8 mouse cellular contexts compared by ENCODE assay signal in the genomic region with DNA sequence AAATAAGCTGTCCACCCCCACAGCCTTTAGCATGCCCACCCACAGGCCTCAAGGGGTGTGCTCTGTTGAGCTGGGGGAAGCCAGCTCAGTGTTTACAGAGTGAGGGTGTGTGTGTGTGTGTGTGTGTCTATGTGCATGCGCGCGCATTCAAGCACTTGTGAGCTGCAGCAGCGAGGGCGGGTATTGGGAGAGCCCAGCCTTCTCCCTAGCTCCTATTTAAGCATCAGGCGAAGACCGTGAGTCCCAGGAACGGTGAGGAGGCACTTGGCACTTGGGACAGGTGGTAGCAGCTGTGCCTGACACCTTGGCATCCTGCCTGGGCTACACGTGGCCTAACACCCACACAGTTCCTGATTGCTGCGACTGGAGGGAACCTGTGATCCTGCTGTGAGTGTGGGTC. TPM values are rescaled to one million over a fixed set of nuclear protein-coding genes. Genes with fewer than 3 reads are reported as not detected.
DNase-seq lines count a peak whose midpoint lies in the region; ATAC-seq lines count a peak whose summit lies in the region.

No protein-coding gene starts in this region.

- 0 out of 2 replicates have a peak overlapping the region, but pooled peaks have one; percentile 9 for H3K27ac ChIP-seq in midbrain, embryonic 13.5 days
- H3K27ac ChIP-seq in midbrain, embryonic 11.5 days (ENCODE audit: low read depth, low read length), result no peak overlapping the region
- H3K27ac ChIP-seq in embryonic facial prominence, embryonic 15.5 days (replicated peaks), result peak overlapping the region; percentile 71

- no peak for ATAC-seq in midbrain, embryonic 13.5 days
- ATAC-seq in midbrain, embryonic 11.5 days (ENCODE audit: low FRiP score), result no peak
- peak; percentile 43; the same call in 1 of the 2 replicates for ATAC-seq in embryonic facial prominence, embryonic 15.5 days (ENCODE audit: insufficient number of reproducible peaks, low FRiP score, low TSS enrichment, low read depth)

- 92% methylated on average over 10 of the region's 10 CpGs for WGBS in midbrain, embryonic 13.5 days
- 89% methylated on average over 10 of the region's 10 CpGs for WGBS in midbrain, embryonic 11.5 days
- 67% methylated on average over 10 of the region's 10 CpGs for WGBS in embryonic facial prominence, embryonic 15.5 days

- H3K9me3 ChIP-seq in midbrain, embryonic 13.5 days, result no peaks in the 10 kb centered on the region
- no peaks in the 10 kb centered on the region for H3K9me3 ChIP-seq in midbrain, embryonic 11.5 days (ENCODE audit: control insufficient read depth, low read length)
- H3K9me3 ChIP-seq in embryonic facial prominence, embryonic 15.5 days (replicated peaks), result no peaks in the 10 kb centered on the region

- H3K4me1 ChIP-seq in midbrain, embryonic 13.5 days (replicated peaks), result no peaks in the 10 kb centered on the region
- H3K4me1 ChIP-seq in midbrain, embryonic 11.5 days (ENCODE audit: control insufficient read depth, insufficient read depth, low read length), result no peaks in the 10 kb centered on the region
- H3K4me1 ChIP-seq in embryonic facial prominence, embryonic 15.5 days, result peaks cover 26% of the 10 kb centered on the region

- H3K4me2 ChIP-seq in midbrain, embryonic 13.5 days (replicated peaks), result no peak overlapping the region
- no peak overlapping the region for H3K4me2 ChIP-seq in midbrain, embryonic 11.5 days
- H3K4me2 ChIP-seq in embryonic facial prominence, embryonic 15.5 days (replicated peaks), result no peak overlapping the region

- no peak for DNase-seq in midbrain, embryonic 11.5 days (ENCODE audit: low spot score, missing footprints)
- peak; percentile 92 for DNase-seq in heart, postnatal 4 days
- peak; percentile 38 to 42 for DNase-seq in layer of hippocampus, postnatal 14 days (ENCODE audit: low spot score in 2 of 2)
- peak; percentile 86 for DNase-seq in lung, postnatal 10 days
- DNase-seq in urinary bladder, postnatal 25 days (ENCODE audit: low spot score), result peak; percentile 28
- DNase-seq in c-Kit-positive CD71-positive TER-119-positive erythroid progenitor cells, embryonic 14.5 days (ENCODE audit: low spot score), result no peak

- no peak overlapping the region for H3K9ac ChIP-seq in midbrain, embryonic 13.5 days (replicated peaks)
- H3K9ac ChIP-seq in midbrain, embryonic 11.5 days (ENCODE audit: low read length), result no peak overlapping the region
- no peak overlapping the region for H3K9ac ChIP-seq in embryonic facial prominence, embryonic 15.5 days

- peaks cover 88% of the 10 kb centered on the region for H3K36me3 ChIP-seq in midbrain, embryonic 13.5 days
- peaks cover 17% of the 10 kb centered on the region for H3K36me3 ChIP-seq in midbrain, embryonic 11.5 days (ENCODE audit: control insufficient read depth, insufficient read depth, low read length)
- H3K36me3 ChIP-seq in embryonic facial prominence, embryonic 15.5 days, result peaks cover 72% of the 10 kb centered on the region

- no peaks in the 10 kb centered on the region for H3K27me3 ChIP-seq in midbrain, embryonic 13.5 days
- H3K27me3 ChIP-seq in midbrain, embryonic 11.5 days (ENCODE audit: control insufficient read depth, insufficient read depth, low read length), result no peaks in the 10 kb centered on the region
- no peaks in the 10 kb centered on the region for H3K27me3 ChIP-seq in embryonic facial prominence, embryonic 15.5 days

- H3K4me3 ChIP-seq in midbrain, embryonic 13.5 days (replicated peaks), result no peak overlapping the region
- H3K4me3 ChIP-seq in midbrain, embryonic 11.5 days (ENCODE audit: low read depth, low read length), result no peak overlapping the region
- H3K4me3 ChIP-seq in embryonic facial prominence, embryonic 15.5 days (replicated peaks), result no peak overlapping the region

RNA-seq across cellular contexts. Expression of a gene that starts 9.9 kb away (rescaled TPM):
- 28.1 and 30.6 TPM in 2 replicates for polyA plus RNA-seq in midbrain, embryonic 13.5 days (2015; fragmentation: Nextera tagmentation; extraction: Ambion mirVana)
- polyA plus RNA-seq in midbrain, embryonic 11.5 days (2014; fragmentation: Nextera tagmentation; extraction: Ambion mirVana), result 29.5 and 35.0 TPM in 2 replicates
- polyA plus RNA-seq in embryonic facial prominence, embryonic 15.5 days (2015; fragmentation: Nextera tagmentation; extraction: Ambion mirVana), result 30.2 and 31.9 TPM in 2 replicates
- 10 to 100 TPM; 16.1 to 16.6 TPM for total RNA-seq in heart, postnatal 4 days (2021)
- 10 to 100 TPM; 25.9 TPM for total RNA-seq in layer of hippocampus, postnatal 14 days (2021)

RNA-seq across cellular contexts. Expression of a gene that starts 18.7 kb away (rescaled TPM):
- 1.4 and 2.3 TPM in 2 replicates for polyA plus RNA-seq in midbrain, embryonic 13.5 days (2015; fragmentation: Nextera tagmentation; extraction: Ambion mirVana)
- polyA plus RNA-seq in midbrain, embryonic 11.5 days (2014; fragmentation: Nextera tagmentation; extraction: Ambion mirVana), result 0.99 and 1.1 TPM in 2 replicates
- 0.84 and 1.7 TPM in 2 replicates for polyA plus RNA-seq in embryonic facial prominence, embryonic 15.5 days (2015; fragmentation: Nextera tagmentation; extraction: Ambion mirVana)
- under 1 TPM; 0.60 to 0.95 TPM for total RNA-seq in heart, postnatal 4 days (2021)
- 1 to 10 TPM; 2.5 to 2.6 TPM for total RNA-seq in layer of hippocampus, postnatal 14 days (2021)

RNA-seq across cellular contexts. Expression of a gene that starts 26.7 kb away (rescaled TPM):
- 147 and 162 TPM in 2 replicates for polyA plus RNA-seq in midbrain, embryonic 13.5 days (2015; fragmentation: Nextera tagmentation; extraction: Ambion mirVana)
- polyA plus RNA-seq in midbrain, embryonic 11.5 days (2014; fragmentation: Nextera tagmentation; extraction: Ambion mirVana), result 46.2 and 53.3 TPM in 2 replicates
- 52.0 and 52.1 TPM in 2 replicates for polyA plus RNA-seq in embryonic facial prominence, embryonic 15.5 days (2015; fragmentation: Nextera tagmentation; extraction: Ambion mirVana)
- total RNA-seq in heart, postnatal 4 days (2021), result 100 to 1,000 TPM; 142 to 153 TPM
- total RNA-seq in layer of hippocampus, postnatal 14 days (2021), result 10 to 100 TPM; 48.4 to 57.6 TPM

RNA-seq across cellular contexts. Expression of a gene that starts 38.4 kb away (rescaled TPM):
- polyA plus RNA-seq in midbrain, embryonic 13.5 days (2015; fragmentation: Nextera tagmentation; extraction: Ambion mirVana), result 28.2 and 32.3 TPM in 2 replicates
- 22.3 and 22.5 TPM in 2 replicates for polyA plus RNA-seq in midbrain, embryonic 11.5 days (2014; fragmentation: Nextera tagmentation; extraction: Ambion mirVana)
- 25.3 and 30.2 TPM in 2 replicates for polyA plus RNA-seq in embryonic facial prominence, embryonic 15.5 days (2015; fragmentation: Nextera tagmentation; extraction: Ambion mirVana)
- total RNA-seq in heart, postnatal 4 days (2021), result 10 to 100 TPM; 20.8 to 21.0 TPM
- total RNA-seq in layer of hippocampus, postnatal 14 days (2021), result 10 to 100 TPM; 58.4 to 84.5 TPM

RNA-seq across cellular contexts. Expression of a gene that starts 47.1 kb away (rescaled TPM):
- polyA plus RNA-seq in midbrain, embryonic 13.5 days (2015; fragmentation: Nextera tagmentation; extraction: Ambion mirVana), result 165 and 166 TPM in 2 replicates
- 115 and 119 TPM in 2 replicates for polyA plus RNA-seq in midbrain, embryonic 11.5 days (2014; fragmentation: Nextera tagmentation; extraction: Ambion mirVana)
- 120 and 141 TPM in 2 replicates for polyA plus RNA-seq in embryonic facial prominence, embryonic 15.5 days (2015; fragmentation: Nextera tagmentation; extraction: Ambion mirVana)
- total RNA-seq in heart, postnatal 4 days (2021), result 10 to 100 TPM; 55.5 to 62.3 TPM
- total RNA-seq in layer of hippocampus, postnatal 14 days (2021), result 100 to 1,000 TPM; 154 to 168 TPM

Comparison
In these comparisons a context has a peak if more than half of its experiments do, and no peak if none do; other contexts are left out.
1. DNase-seq: peak in heart, postnatal 4 days (single experiment), layer of hippocampus, postnatal 14 days (2 of 2), lung, postnatal 10 days (single experiment) and urinary bladder, postnatal 25 days (single experiment); none in midbrain, embryonic 11.5 days (single experiment) and c-Kit-positive CD71-positive TER-119-positive erythroid progenitor cells, embryonic 14.5 days (single experiment).